Mouse (Mus musculus): Measurements from ENCODE around the gene Gm2007.
"Not testable (repeated sequence)": the region's sequence is repeated elsewhere in the genome, so short reads cannot be mapped to it uniquely, and the experiment has no call there.

Gene Gm2007

GRCm38 (mm10) chr2:175741237-175741636, at the start of gene Gm2007:
Gm2007 (plus strand) TSS chr2:175741537.
- not testable (repeated sequence) for DNase-seq (ENCODE audit: low read depth, low spot score)

- DNase-seq (ENCODE audit: low read depth, low spot score): not testable (repeated sequence)
Observed at GRCm38 (mm10) chr2:175703546-175703945, 37.8 kb upstream of the Gm2007 start, which contains the start of gene Zfp969. Zfp969 (minus strand) TSS chr2:175703646.

DNA sequence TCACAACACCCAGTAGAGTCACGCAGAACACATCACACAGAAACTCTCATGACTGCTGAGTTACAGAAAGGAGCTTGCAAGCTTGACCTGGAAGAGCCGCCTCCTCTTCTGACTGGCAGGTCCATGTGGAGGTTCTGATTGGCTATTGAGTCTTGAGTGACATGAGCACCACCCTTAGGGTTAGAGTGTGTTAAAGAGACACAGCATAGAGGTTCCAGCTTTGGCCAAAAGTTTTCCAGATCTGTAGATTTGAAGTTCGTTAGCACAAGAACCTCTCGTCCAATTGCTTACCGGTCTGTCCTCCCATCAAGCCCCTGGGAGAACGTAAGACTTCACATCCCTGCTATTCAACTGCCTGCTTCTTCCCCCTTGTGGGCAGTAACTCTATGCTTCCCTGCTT, 59.7 kb downstream of the Gm2007 start, which contains the start of gene Gm14288:
Gm14288 (minus strand) TSS at position 101 of the 400 bp plus-strand sequence.
- DNase-seq (ENCODE audit: low read depth, low spot score): not testable (repeated sequence)
